Mouse (Mus musculus) cortical plate, adult 2 months (tissue): ENCODE measurements around the gene Gpr171. TPM values are rescaled to one million over a fixed set of nuclear protein-coding genes. Genes with fewer than 3 reads are reported as not detected.
"Not testable (repeated sequence)": the region's sequence is repeated elsewhere in the genome, so short reads cannot be mapped to it uniquely, and the experiment has no call there.

ENCODE experiments used
- H3K27ac ChIP-seq: fragments of 200-500 bp; 2 replicates; pipeline ENCODE4 v1.5.1; 2012; ENCODE audit warnings: low read length, control low read depth, inconsistent platforms; ENCODE audit not compliant: insufficient read depth
- H3K4me1 ChIP-seq: fragments of 200-500 bp; 2 replicates; pipeline ENCODE4 v1.6.1; 2011; ENCODE audit warnings: low read length; ENCODE audit not compliant: control insufficient read depth, insufficient read depth
- H3K4me3 ChIP-seq: fragments of 200-500 bp; 2 replicates; pipeline ENCODE4 v1.5.1; 2011; ENCODE audit warnings: mild to moderate bottlenecking, low read length, control low read depth; ENCODE audit not compliant: insufficient read depth
- CTCF ChIP-seq: fragments of 200-500 bp; IDR thresholded peaks from 2 replicates; pipeline ENCODE4 v1.5.1; 2011; ENCODE audit warnings: mild to moderate bottlenecking, control low read depth, low read length; ENCODE audit not compliant: insufficient read depth; ENCODE audit errors: extremely low read depth
- POLR2A ChIP-seq: fragments of 200-500 bp; IDR thresholded peaks from 2 replicates; pipeline ENCODE4 v1.6.1; 2011; ENCODE audit warnings: mild to moderate bottlenecking, low read length, control low read depth; ENCODE audit not compliant: insufficient read depth; ENCODE audit errors: extremely low read depth
- polyA plus RNA-seq: library from polyadenylated mRNA; depleted of rRNA; stranded (reverse); fragments of >200 nt; gene quantifications from 2 replicates; pipeline ENCODE4 v1.2.3, GENCODE M21; 2012

Gene Gpr171
- polyA plus RNA-seq, 1 experiment = not detected

GRCm38 (mm10) chr3:59121780-59122449 lies 20.3 kb upstream of the Gpr171 start:
- H3K4me1 ChIP-seq = no peaks in the 10 kb centered on the region
- no peak overlapping the region for H3K27ac ChIP-seq
- no peak overlapping the region for H3K4me3 ChIP-seq
- no peak for TF ChIP-seq CTCF
- TF ChIP-seq POLR2A = no peak

- no peak overlapping the region for H3K4me3 ChIP-seq
- TF ChIP-seq POLR2A (no peak), CTCF (no peak)
- H3K4me1 ChIP-seq = no peaks in the 10 kb centered on the region
- no peak overlapping the region for H3K27ac ChIP-seq
Observed at GRCm38 (mm10) chr3:59121067-59121730, 19.6 kb upstream of the Gpr171 start.

- TF ChIP-seq POLR2A = no peak
- no peak for TF ChIP-seq CTCF
- Histone ChIP-seq H3K27ac (no peak overlapping the region), H3K4me3 (no peak overlapping the region), H3K4me1 (no peaks in the 10 kb centered on the region)
Observed at GRCm38 (mm10) chr3:59113973-59114517, 12.4 kb upstream of the Gpr171 start.

GRCm38 (mm10) chr3:59113291-59113690 lies 11.7 kb upstream of the Gpr171 start:
- H3K4me1 ChIP-seq, H3K4me3 ChIP-seq, H3K27ac ChIP-seq: not testable (repeated sequence)

GRCm38 (mm10) chr3:59111944-59112343 lies 10.3 kb upstream of the Gpr171 start:
- Histone ChIP-seq H3K27ac (no peak overlapping the region), H3K4me3 (no peak overlapping the region), H3K4me1 (no peaks in the 10 kb centered on the region)
- TF ChIP-seq CTCF = no peak
- TF ChIP-seq POLR2A = no peak

- H3K4me3 ChIP-seq, H3K27ac ChIP-seq, H3K4me1 ChIP-seq: not testable (repeated sequence)
Observed at GRCm38 (mm10) chr3:59109834-59110233, 8.2 kb upstream of the Gpr171 start.

GRCm38 (mm10) chr3:59107439-59107838 lies 5.8 kb upstream of the Gpr171 start:
- H3K27ac ChIP-seq = no peak overlapping the region
- TF ChIP-seq POLR2A (no peak), CTCF (no peak)
- no peak overlapping the region for H3K4me3 ChIP-seq
- no peaks in the 10 kb centered on the region for H3K4me1 ChIP-seq

GRCm38 (mm10) chr3:59104462-59104861 lies 2.8 kb upstream of the Gpr171 start:
- no peaks in the 10 kb centered on the region for H3K4me1 ChIP-seq
- no peak overlapping the region for H3K27ac ChIP-seq
- no peak overlapping the region for H3K4me3 ChIP-seq
- TF ChIP-seq CTCF = no peak
- TF ChIP-seq POLR2A = no peak

GRCm38 (mm10) chr3:59102146-59102545 lies 525 bp upstream of the Gpr171 start:
- Histone ChIP-seq H3K27ac (no peak overlapping the region), H3K4me3 (no peak overlapping the region), H3K4me1 (no peaks in the 10 kb centered on the region)
- no peak for TF ChIP-seq POLR2A
- TF ChIP-seq CTCF = no peak

GRCm38 (mm10) chr3:59098540-59098939 lies 3.1 kb downstream of the Gpr171 start:
- TF ChIP-seq CTCF (no peak), POLR2A (no peak)
- H3K4me1 ChIP-seq = no peaks in the 10 kb centered on the region
- H3K4me3 ChIP-seq = no peak overlapping the region
- H3K27ac ChIP-seq = no peak overlapping the region

- Histone ChIP-seq H3K27ac (no peak overlapping the region), H3K4me1 (no peaks in the 10 kb centered on the region), H3K4me3 (no peak overlapping the region)
- no peak for TF ChIP-seq CTCF
- no peak for TF ChIP-seq POLR2A
Observed at GRCm38 (mm10) chr3:59097421-59097820, 4.2 kb downstream of the Gpr171 start.
